Mouse (Mus musculus) frontal cortex, postnatal 36 days (tissue): ENCODE measurements around the gene Kctd2.
"Not testable (repeated sequence)": the region's sequence is repeated elsewhere in the genome, so short reads cannot be mapped to it uniquely, and the experiment has no call there.

Experiments
- DNase-seq, 2 experiments: peaks; one replicate each; pipeline ENCODE4 v3.0.0; 2022; ENCODE audit warnings: low spot score in 2 of 2

The Kctd2 gene

GRCm38 (mm10) chr11:115473626-115474275, 53.8 kb downstream of the Kctd2 start:
- peak; percentile 98 to 99 for DNase-seq

DNA sequence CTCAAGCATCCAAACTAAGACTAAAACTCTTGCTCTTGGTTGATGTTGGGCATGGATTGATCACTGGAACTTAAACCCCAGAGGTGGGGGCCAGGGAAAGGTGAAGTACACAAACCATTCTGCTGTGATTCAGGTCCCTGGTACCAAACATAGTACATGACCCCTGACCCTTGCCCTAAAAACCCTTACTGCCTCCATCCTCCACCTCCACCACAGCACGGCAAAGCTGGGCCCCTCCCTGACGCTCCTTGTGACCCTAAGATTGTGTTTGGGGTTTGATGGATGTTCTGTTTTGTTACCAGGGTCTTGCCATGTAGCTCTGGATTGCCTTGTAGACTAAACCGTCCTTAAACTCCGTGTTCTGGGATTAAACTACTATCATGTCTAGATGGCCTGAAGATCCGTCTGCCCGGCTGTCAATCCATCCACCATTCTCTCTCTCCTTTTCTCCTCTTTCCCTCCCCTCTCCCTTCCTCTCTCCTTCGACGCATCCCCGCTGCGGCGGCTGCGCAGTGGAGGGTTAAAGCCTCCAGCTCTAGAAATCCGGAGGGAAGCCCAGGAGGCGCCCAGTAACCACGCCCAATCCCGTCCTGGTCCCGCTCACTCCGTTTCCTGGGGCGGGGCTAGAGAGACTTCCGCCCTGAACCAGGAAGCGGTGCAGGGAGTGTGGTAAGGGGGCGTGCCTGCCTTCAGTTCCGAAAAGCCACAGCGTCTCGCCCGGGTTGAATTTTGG, 55.3 kb downstream of the Kctd2 start, which contains the start of gene Armc7:
TSS of gene Armc7 (plus strand) at position 643 of the 733 bp plus-strand sequence.
- peak; percentile 93 to 95 for DNase-seq

DNA sequence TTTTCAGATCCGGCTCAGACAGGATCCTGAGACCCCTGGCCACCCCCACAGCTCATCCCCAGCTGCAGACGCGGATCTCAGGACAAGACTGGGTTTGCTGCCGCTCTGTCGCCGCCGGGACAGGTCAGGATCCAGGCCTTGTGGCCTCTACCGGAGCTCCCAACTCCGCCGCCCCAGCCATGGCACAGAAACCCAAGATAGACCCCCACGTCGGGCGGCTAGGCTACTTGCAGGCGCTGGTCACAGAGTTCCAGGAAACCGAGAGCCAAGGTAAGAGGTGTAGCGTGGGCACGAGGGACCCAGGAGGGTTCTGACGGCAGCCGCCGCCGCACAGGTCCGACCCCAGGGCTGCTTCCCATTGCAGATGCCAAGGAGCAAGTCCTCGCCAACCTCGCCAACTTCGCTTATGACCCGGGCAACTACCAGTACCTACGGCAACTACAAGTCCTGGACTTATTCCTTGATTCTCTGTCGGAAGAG, 55.9 kb downstream of the Kctd2 start:
- no peak for DNase-seq

DNA sequence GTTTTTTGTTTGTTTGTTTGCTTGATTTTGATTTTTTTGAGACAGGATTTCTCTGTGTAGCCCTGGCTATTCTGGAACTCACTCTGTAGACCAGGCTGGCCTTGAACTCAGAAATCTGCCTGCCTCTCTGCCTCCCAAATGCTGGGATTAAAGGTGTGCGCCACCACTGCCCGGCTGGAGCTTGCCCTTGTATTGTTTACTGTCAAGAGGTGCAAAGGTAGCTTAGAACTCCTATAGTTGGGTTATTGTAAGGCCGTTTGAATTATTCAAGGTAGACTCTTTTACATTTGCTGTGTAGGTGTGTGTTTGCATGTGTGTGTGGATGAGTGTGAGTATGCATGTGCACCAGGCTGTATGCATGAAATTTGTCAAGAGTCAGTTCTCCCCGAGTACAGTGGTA, 56.7 kb downstream of the Kctd2 start:
- DNase-seq, result not testable (repeated sequence)

DNA sequence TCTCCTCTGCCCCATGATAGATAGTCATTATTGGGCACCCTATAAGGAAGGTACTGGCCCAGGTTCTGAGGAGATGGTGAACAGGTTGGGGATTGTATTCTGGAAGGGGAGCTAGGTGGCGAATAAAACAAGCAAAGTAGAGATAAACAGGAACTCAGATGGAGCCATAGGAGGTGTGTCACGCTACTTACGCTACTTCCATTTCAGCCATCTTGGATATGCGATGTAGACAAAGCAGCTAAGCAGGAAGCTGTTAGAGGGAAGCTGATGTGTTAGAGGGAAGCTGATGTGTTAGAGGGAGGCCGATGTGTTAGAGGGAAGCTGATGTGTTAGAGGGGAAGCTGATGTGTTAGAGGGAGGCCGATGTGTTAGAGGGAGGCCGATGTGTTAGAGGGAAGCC, 57.5 kb downstream of the Kctd2 start:
- DNase-seq, result not testable (repeated sequence)

GRCm38 (mm10) chr11:115478296-115478938, 58.5 kb downstream of the Kctd2 start:
- DNase-seq, result no peak
